Mouse (Mus musculus) 3134 (cell line): Measurements from ENCODE around the gene Slc22a14.

Experiments
- DNase-seq: peaks from one replicate; pipeline ENCODE4 v3.0.0-alpha.2; 2011; ENCODE audit warnings: low spot score; ENCODE audit not compliant: insufficient read length; ENCODE audit errors: extremely low read depth

Gene Slc22a14

GRCm38 (mm10) chr9:119358058-119358429, 7.3 kb downstream of the Slc22a14 start:
- DNase-seq, result no peak

GRCm38 (mm10) chr9:119357331-119358057, 7.9 kb downstream of the Slc22a14 start, which contains the start of gene Xylb:
Xylb (plus strand) TSS chr9:119357381.
- peak; percentile 91 for DNase-seq

GRCm38 (mm10) chr9:119355943-119356342, 9.4 kb downstream of the Slc22a14 start:
- no peak for DNase-seq

GRCm38 (mm10) chr9:119353926-119354325, 11.4 kb downstream of the Slc22a14 start:
- DNase-seq, result no peak

- peak; percentile 79 for DNase-seq
Measured at GRCm38 (mm10) chr9:119352060-119352459, 13.3 kb downstream of the Slc22a14 start.

- DNase-seq, result no peak
Measured at GRCm38 (mm10) chr9:119350947-119351705, 14.2 kb downstream of the Slc22a14 start.

GRCm38 (mm10) chr9:119350531-119350930, 14.8 kb downstream of the Slc22a14 start:
- DNase-seq, result no peak

- DNase-seq, result no peak
Measured at GRCm38 (mm10) chr9:119346376-119346775, 19.0 kb downstream of the Slc22a14 start.

GRCm38 (mm10) chr9:119342728-119343127, 22.6 kb downstream of the Slc22a14 start:
- no peak for DNase-seq

GRCm38 (mm10) chr9:119340909-119341816, 24.2 kb downstream of the Slc22a14 start, which contains the start of gene Myd88:
Myd88 (minus strand) TSS chr9:119341411.
- peak; percentile 96 for DNase-seq

GRCm38 (mm10) chr9:119340212-119340580, 25.2 kb downstream of the Slc22a14 start:
- DNase-seq, result no peak

- DNase-seq, result peak; percentile 91
Measured at GRCm38 (mm10) chr9:119339558-119340211, 25.7 kb downstream of the Slc22a14 start, which contains the start of gene Acaa1a. Acaa1a (plus strand) TSS chr9:119339676.

GRCm38 (mm10) chr9:119339106-119339505, 26.2 kb downstream of the Slc22a14 start:
- DNase-seq, result no peak

- no peak for DNase-seq
Measured at GRCm38 (mm10) chr9:119338350-119338749, 27.0 kb downstream of the Slc22a14 start.

GRCm38 (mm10) chr9:119337842-119338241, 27.5 kb downstream of the Slc22a14 start:
- DNase-seq, result no peak

GRCm38 (mm10) chr9:119335571-119335970, 29.8 kb downstream of the Slc22a14 start:
- no peak for DNase-seq

GRCm38 (mm10) chr9:119334834-119335233, 30.5 kb downstream of the Slc22a14 start:
- no peak for DNase-seq

GRCm38 (mm10) chr9:119334324-119334723, 31.0 kb downstream of the Slc22a14 start:
- DNase-seq, result peak; percentile 70

- DNase-seq, result peak; percentile 26
Measured at GRCm38 (mm10) chr9:119330186-119330963, 35.0 kb downstream of the Slc22a14 start.
